Mouse (Mus musculus): ENCODE measurements around the gene Tbc1d1. TPM values are rescaled to one million over a fixed set of nuclear protein-coding genes. Genes with fewer than 3 reads are reported as not detected.

Gene Tbc1d1
- total RNA-seq, 4 experiments from 2014 or later, result 10.2 to 17.7 (median 14.7) TPM

- no peak for DNase-seq
These were observed 83.0 kb downstream of the Tbc1d1 start for GRCm38 (mm10) chr5:64238894-64239652.

- no peak for DNase-seq
These were observed 85.0 kb downstream of the Tbc1d1 start for GRCm38 (mm10) chr5:64240941-64241682.

GRCm38 (mm10) chr5:64241867-64242266 lies 85.8 kb downstream of the Tbc1d1 start:
- no peak for DNase-seq

GRCm38 (mm10) chr5:64242795-64243455 lies 86.8 kb downstream of the Tbc1d1 start:
- no peak for DNase-seq

- DNase-seq, result no peak
These were observed 87.6 kb downstream of the Tbc1d1 start for GRCm38 (mm10) chr5:64243666-64244065.

GRCm38 (mm10) chr5:64244283-64244682 lies 88.2 kb downstream of the Tbc1d1 start:
- DNase-seq, result no peak

- no peak for DNase-seq
These were observed 88.6 kb downstream of the Tbc1d1 start for GRCm38 (mm10) chr5:64244745-64245144.

GRCm38 (mm10) chr5:64251435-64251834 lies 95.3 kb downstream of the Tbc1d1 start:
- DNase-seq, result no peak

- DNase-seq, result no peak
These were observed 98.2 kb downstream of the Tbc1d1 start for GRCm38 (mm10) chr5:64254278-64254677.

GRCm38 (mm10) chr5:64254988-64255387 lies 98.9 kb downstream of the Tbc1d1 start:
- no peak for DNase-seq

GRCm38 (mm10) chr5:64263348-64263747 lies 107.2 kb downstream of the Tbc1d1 start:
- DNase-seq, result no peak

- no peak for DNase-seq
These were observed 107.9 kb downstream of the Tbc1d1 start for GRCm38 (mm10) chr5:64263898-64264478.

- DNase-seq, result no peak
These were observed 109.0 kb downstream of the Tbc1d1 start for GRCm38 (mm10) chr5:64265145-64265544.

GRCm38 (mm10) chr5:64265906-64266305 lies 109.8 kb downstream of the Tbc1d1 start:
- DNase-seq, result no peak

- DNase-seq, result no peak
These were observed 110.4 kb downstream of the Tbc1d1 start for GRCm38 (mm10) chr5:64266534-64266933.

GRCm38 (mm10) chr5:64267279-64267678 lies 111.2 kb downstream of the Tbc1d1 start:
- DNase-seq, result no peak

GRCm38 (mm10) chr5:64269669-64270068 lies 113.6 kb downstream of the Tbc1d1 start:
- DNase-seq, result no peak

- no peak for DNase-seq
These were observed 117.4 kb downstream of the Tbc1d1 start for GRCm38 (mm10) chr5:64273517-64273916.

- DNase-seq, result no peak
These were observed 118.2 kb downstream of the Tbc1d1 start for GRCm38 (mm10) chr5:64274296-64274695.

- DNase-seq, result no peak
These were observed 118.8 kb downstream of the Tbc1d1 start for GRCm38 (mm10) chr5:64274738-64275451.

GRCm38 (mm10) chr5:64277646-64278191 lies 121.6 kb downstream of the Tbc1d1 start:
- no peak for DNase-seq

- DNase-seq, result no peak
These were observed 123.6 kb downstream of the Tbc1d1 start for GRCm38 (mm10) chr5:64279668-64280067.
